Mouse (Mus musculus) megakaryocyte, embryonic 14.5 days (primary cell): Measurements from ENCODE around the gene 4930544G11Rik.

Source experiments
- FLI1 ChIP-seq: IDR thresholded peaks from 2 replicates; pipeline ENCODE4 v1.6.1; 2012; ENCODE audit warnings: low read length, inconsistent platforms, mixed read lengths
- GATA1 ChIP-seq: IDR thresholded peaks from 3 replicates; pipeline ENCODE4 v1.6.1; 2012; ENCODE audit warnings: mixed read lengths, low read length, inconsistent platforms, borderline replicate concordance

DNA sequence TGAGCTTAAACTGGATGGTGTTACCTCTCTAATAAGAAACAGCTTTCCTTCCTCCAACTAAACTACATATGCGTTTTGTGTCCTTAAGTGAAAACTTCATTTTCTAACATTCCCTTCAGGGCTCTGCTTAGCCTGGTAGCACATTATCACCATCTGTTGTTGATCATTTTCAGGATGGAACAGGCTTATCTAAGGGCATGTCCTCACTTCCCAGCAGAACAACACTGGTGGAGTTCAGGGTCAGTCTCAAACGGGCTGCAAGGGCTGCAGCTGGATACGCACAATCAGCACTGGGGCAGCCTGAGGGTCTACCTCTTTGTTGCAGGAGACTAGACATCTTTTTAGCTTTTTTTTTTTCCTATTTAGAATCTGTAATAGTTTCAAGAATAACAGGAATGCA, 39.7 kb downstream of the 4930544G11Rik start:
- TF ChIP-seq GATA1 = no peak
- no peak for TF ChIP-seq FLI1
